Mouse (Mus musculus): ENCODE data around the gene Chtf18.

- no peak for TF ChIP-seq POLR2A (IDR thresholded peaks at IDR 0.05; ENCODE audit: insufficient read depth, low read depth, low read length)
- no peak for TF ChIP-seq CTCF (IDR thresholded peaks at IDR 0.05)
- no peak for TF ChIP-seq EP300 (IDR thresholded peaks at IDR 0.05; ENCODE audit: insufficient read depth, low read depth, low read length)
These were observed 11.1 kb downstream of the Chtf18 start for GRCm38 (mm10) chr17:25716130-25716529.

Measured in heart, adult 2 months (tissue).